Mouse (Mus musculus) ES-E14 (cell line): ENCODE measurements around the gene Ankrd6. TPM values are rescaled to one million over a fixed set of nuclear protein-coding genes. Genes with fewer than 3 reads are reported as not detected.

ENCODE experiments used
- DNase-seq: peaks from one replicate; pipeline ENCODE4 v3.0.0-alpha.2; 2013; ENCODE audit warnings: low read depth, low spot score
- H3K27ac ChIP-seq: 2 replicates; pipeline ENCODE4 v1.5.1; 2012; ENCODE audit warnings: low read depth, mild to moderate bottlenecking, low read length, moderate library complexity, mixed read lengths; ENCODE audit not compliant: poor library complexity, insufficient read depth, severe bottlenecking
- H3K36me3 ChIP-seq: 2 replicates; pipeline ENCODE4 v1.6.1; 2012; ENCODE audit warnings: mild to moderate bottlenecking, low read length, moderate library complexity, mixed read lengths; ENCODE audit not compliant: control insufficient read depth, poor library complexity, insufficient read depth, severe bottlenecking
- H3K4me1 ChIP-seq, 2 experiments: fragments of 150-350 bp in 1 of 2; sonication (generic) in 1 of 2; 2 replicates each; pipeline ENCODE4 v1.6.1; 2012; ENCODE audit warnings: low read length in 2 of 2, mild to moderate bottlenecking in 1 of 2, mixed read lengths in 1 of 2; ENCODE audit not compliant: control insufficient read depth in 2 of 2, insufficient read depth in 2 of 2, poor library complexity in 1 of 2
- H3K4me3 ChIP-seq, 2 experiments: fragments of 150-350 bp in 1 of 2; sonication (generic) in 1 of 2; 2 replicates each; pipeline ENCODE4 v1.5.1; 2012; ENCODE audit warnings: low read length in 2 of 2, low read depth in 1 of 2, mild to moderate bottlenecking in 1 of 2, mixed read lengths in 1 of 2; ENCODE audit not compliant: insufficient read depth in 1 of 2, poor library complexity in 1 of 2, severe bottlenecking in 1 of 2
- H3K9ac ChIP-seq: 2 replicates; pipeline ENCODE4 v1.6.1; 2012; ENCODE audit warnings: low read depth, mild to moderate bottlenecking, low read length, mixed read lengths; ENCODE audit not compliant: poor library complexity, insufficient read depth, severe bottlenecking
- H3K9me3 ChIP-seq: fragments of 150-350 bp; sonication (generic); 2 replicates; pipeline ENCODE4 v1.6.1; 2012; ENCODE audit warnings: low read depth, mild to moderate bottlenecking, low read length; ENCODE audit not compliant: control insufficient read depth, insufficient read depth
- CHD2 ChIP-seq: IDR thresholded peaks from 2 replicates; pipeline ENCODE4 v1.6.1; 2014; ENCODE audit warnings: mild to moderate bottlenecking, low read depth, low read length, inconsistent platforms
- HCFC1 ChIP-seq: IDR thresholded peaks from 2 replicates; pipeline ENCODE4 v1.6.1; 2012; ENCODE audit warnings: low read length, inconsistent platforms, borderline replicate concordance; ENCODE audit not compliant: insufficient read depth
- MAFK ChIP-seq: IDR thresholded peaks from 2 replicates; pipeline ENCODE4 v1.6.1; 2014; ENCODE audit warnings: mild to moderate bottlenecking, low read depth, low read length, inconsistent platforms; ENCODE audit not compliant: insufficient read depth
- ZC3H11A ChIP-seq: IDR thresholded peaks from 2 replicates; pipeline ENCODE4 v1.6.1; 2012; ENCODE audit warnings: low read depth, mild to moderate bottlenecking, inconsistent platforms, low read length, borderline replicate concordance
- ZNF384 ChIP-seq: IDR thresholded peaks from 2 replicates; pipeline ENCODE4 v1.6.1; 2012; ENCODE audit warnings: low read depth, low read length, inconsistent platforms
- in situ Hi-C, 2 experiments: fragments of 600-800 bp; cut with MboI; formaldehyde crosslinking; loops; one replicate each; pipeline ENCODE4 v1.15.1; 2025; ENCODE audit warnings: low sequenced_read_pairs in 2 of 2, inconsistent platforms in 1 of 2; ENCODE audit not compliant: unreplicated experiment in 2 of 2
- total RNA-seq: library from RNA; depleted of rRNA; stranded (reverse); fragments of 300-350 nt; gene quantifications from 2 replicates; pipeline ENCODE4 v1.2.3, GENCODE M21; 2012

Ankrd6 gene
- total RNA-seq, 1 experiment: 7.8 TPM

DNA sequence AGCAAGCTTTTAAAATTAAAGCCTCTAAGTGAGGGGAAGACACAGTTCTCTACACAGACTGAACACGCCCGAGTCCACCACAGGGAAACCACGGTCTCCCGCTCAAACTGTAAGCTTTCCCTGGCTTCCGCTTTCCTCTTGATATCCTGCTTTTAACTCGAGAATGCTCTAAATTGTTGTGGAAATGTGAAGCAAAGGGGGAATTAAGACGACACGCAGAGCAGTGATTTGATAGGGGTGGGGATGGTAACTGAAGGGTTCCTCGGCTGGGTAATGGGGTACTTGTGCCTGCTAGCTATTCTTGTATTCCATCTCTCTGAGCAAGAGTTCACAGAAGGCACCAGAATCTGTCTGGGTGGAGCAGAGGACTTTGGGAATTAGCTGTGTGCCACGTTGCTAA is 1.9 kb downstream of the Ankrd6 start:
- DNase-seq: no peak
- Histone ChIP-seq H3K9ac (no peak overlapping the region), H3K4me3 (no peak overlapping the region), H3K4me1 (peaks cover 0 to 15% of the 10 kb centered on the region in 2 experiments; a peak in 2 of 4 replicates), H3K36me3 (no peaks in the 10 kb centered on the region), H3K9me3 (no peaks in the 10 kb centered on the region), H3K27ac (no peak overlapping the region; the same call in 1 of the 2 replicates)
- in situ Hi-C loops: no loop called here
- TF ChIP-seq CHD2 (no peak), ZC3H11A (no peak), HCFC1 (no peak)

DNA sequence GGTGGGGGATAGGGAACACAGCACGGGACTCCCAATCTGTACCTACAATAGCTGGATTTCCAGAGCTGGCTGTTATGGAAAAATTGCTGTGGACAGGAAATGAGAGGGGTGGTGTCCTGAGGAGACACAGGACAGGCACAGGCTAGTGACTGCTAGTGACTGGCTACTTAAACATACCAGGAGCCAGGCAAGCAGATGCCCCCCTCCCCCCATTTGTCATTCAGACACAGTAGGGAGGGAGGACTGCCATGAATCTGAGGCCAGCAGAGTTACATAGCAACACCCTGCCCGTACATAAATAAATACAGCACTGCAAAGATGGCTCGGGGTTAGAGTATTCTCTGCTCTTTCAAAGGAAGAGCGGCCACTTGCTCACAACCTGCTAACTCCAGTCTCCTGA is 3.0 kb downstream of the Ankrd6 start:
- no peaks in the 10 kb centered on the region for H3K36me3 ChIP-seq
- H3K27ac ChIP-seq: no peak overlapping the region; the same call in 1 of the 2 replicates
- in situ Hi-C loops: no loop called here
- no peaks in the 10 kb centered on the region for H3K9me3 ChIP-seq
- H3K9ac ChIP-seq: no peak overlapping the region; the same call in 1 of the 2 replicates
- no peak overlapping the region for H3K4me3 ChIP-seq
- TF ChIP-seq HCFC1: no peak
- no peak for TF ChIP-seq ZC3H11A
- TF ChIP-seq CHD2: no peak
- no peak for TF ChIP-seq ZNF384
- no peak for TF ChIP-seq MAFK
- H3K4me1 ChIP-seq: peaks cover 0 to 15% of the 10 kb centered on the region in 2 experiments; a peak in 2 of 4 replicates
- no peak for DNase-seq

- Histone ChIP-seq H3K36me3 (no peaks in the 10 kb centered on the region), H3K27ac (no peak overlapping the region; the same call in 1 of the 2 replicates), H3K9me3 (no peaks in the 10 kb centered on the region), H3K9ac (no peak overlapping the region), H3K4me1 (peaks cover 0 to 15% of the 10 kb centered on the region in 2 experiments; a peak in 2 of 4 replicates), H3K4me3 (no peak overlapping the region)
- in situ Hi-C loops: no loop called here
- DNase-seq: no peak
- TF ChIP-seq ZC3H11A (no peak), ZNF384 (no peak), CHD2 (no peak), HCFC1 (no peak), MAFK (no peak)
Measured at GRCm38 (mm10) chr4:32940984-32941383, 9.7 kb downstream of the Ankrd6 start.

- Histone ChIP-seq H3K4me3 (no peak overlapping the region), H3K36me3 (no peaks in the 10 kb centered on the region), H3K27ac (no peak overlapping the region), H3K9ac (no peak overlapping the region), H3K9me3 (no peaks in the 10 kb centered on the region), H3K4me1 (peaks cover 0 to 13% of the 10 kb centered on the region in 2 experiments; a peak in 2 of 4 replicates)
- no peak for DNase-seq
- no peak for TF ChIP-seq ZNF384
- TF ChIP-seq HCFC1: no peak
- TF ChIP-seq ZC3H11A: no peak
- in situ Hi-C loops: no loop called here
Measured at GRCm38 (mm10) chr4:32939964-32940363, 10.7 kb downstream of the Ankrd6 start.

DNA sequence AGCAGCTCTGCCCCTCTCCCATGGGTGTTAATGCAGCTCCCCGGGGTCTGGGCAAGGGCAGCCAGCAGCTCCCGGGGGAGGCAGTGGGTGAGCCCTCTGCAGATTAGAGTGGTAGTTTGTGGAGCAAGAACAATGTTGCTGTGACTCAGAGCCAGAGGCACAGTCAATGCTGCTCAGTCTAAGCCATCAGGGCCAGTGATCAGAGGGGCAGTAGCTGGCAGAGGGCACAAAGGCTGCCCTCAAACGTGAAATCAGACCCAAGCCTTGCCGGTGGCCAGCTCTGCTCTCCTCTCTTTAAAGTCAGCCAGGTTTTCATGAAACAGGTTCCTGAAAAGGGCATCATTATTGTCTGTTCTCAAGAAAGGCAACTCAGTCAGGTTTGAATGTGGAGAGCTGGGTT is 11.1 kb downstream of the Ankrd6 start:
- peaks cover 0 to 13% of the 10 kb centered on the region in 2 experiments; a peak in 2 of 4 replicates for H3K4me1 ChIP-seq
- no peaks in the 10 kb centered on the region for H3K9me3 ChIP-seq
- no peak overlapping the region for H3K9ac ChIP-seq
- no peak for TF ChIP-seq CHD2
- TF ChIP-seq HCFC1: no peak
- TF ChIP-seq ZNF384: no peak
- TF ChIP-seq MAFK: no peak
- no peak for TF ChIP-seq ZC3H11A
- H3K27ac ChIP-seq: no peak overlapping the region
- no peak overlapping the region for H3K4me3 ChIP-seq
- no peak for DNase-seq
- H3K36me3 ChIP-seq: no peaks in the 10 kb centered on the region
- in situ Hi-C loops: no loop called here
